Mouse (Mus musculus) forebrain, embryonic 11.5 days (tissue): ENCODE measurements around the gene Atp2b2. TPM values are rescaled to one million over a fixed set of nuclear protein-coding genes. Genes with fewer than 3 reads are reported as not detected.

ENCODE experiments used
- ATAC-seq: fragments of 200-750 bp; cut with Nextera tagmentation; replicated peaks from 2 replicates; pipeline ENCODE4 v1.8.0; 2017; ENCODE audit warnings: moderate TSS enrichment; ENCODE audit not compliant: low FRiP score
- DNase-seq: peaks from one replicate; pipeline ENCODE4 v3.0.0-alpha.2; 2017; ENCODE audit warnings: low spot score
- H3K27ac ChIP-seq: fragments of 300-500 bp; sonication (generic); 2 replicates; pipeline ENCODE4 v1.5.1; 2014; ENCODE audit warnings: low read depth, low read length
- H3K27me3 ChIP-seq: fragments of 300-500 bp; sonication (generic); 2 replicates; pipeline ENCODE4 v1.6.1; 2014; ENCODE audit warnings: mild to moderate bottlenecking, low read length, mixed read lengths; ENCODE audit not compliant: control insufficient read depth, insufficient read depth
- H3K36me3 ChIP-seq: fragments of 300-500 bp; sonication (generic); 2 replicates; pipeline ENCODE4 v1.6.1; 2014; ENCODE audit warnings: mild to moderate bottlenecking, low read length, moderate library complexity, mixed read lengths; ENCODE audit not compliant: control insufficient read depth, insufficient read depth
- H3K4me1 ChIP-seq: fragments of 300-500 bp; sonication (generic); replicated peaks from 2 replicates; pipeline ENCODE4 v1.6.1; 2014; ENCODE audit warnings: low read length, mixed read lengths; ENCODE audit not compliant: control insufficient read depth, insufficient read depth
- H3K4me2 ChIP-seq: fragments of 300-500 bp; sonication (generic); 2 replicates; pipeline ENCODE4 v1.6.1; 2014; ENCODE audit warnings: low read depth, mild to moderate bottlenecking, low read length, moderate library complexity, mixed read lengths; ENCODE audit not compliant: severe bottlenecking
- H3K4me3 ChIP-seq: fragments of 300-500 bp; sonication (generic); 2 replicates; pipeline ENCODE4 v1.5.1; 2014; ENCODE audit warnings: low read depth, low read length
- H3K9ac ChIP-seq: fragments of 300-500 bp; sonication (generic); 2 replicates; pipeline ENCODE4 v1.6.1; 2014; ENCODE audit warnings: low read length
- H3K9me3 ChIP-seq: fragments of 300-500 bp; sonication (generic); 2 replicates; pipeline ENCODE4 v1.6.1; 2016; ENCODE audit warnings: low read length, mixed read lengths; ENCODE audit not compliant: control insufficient read depth
- WGBS: fragments of 180-500 bp; shearing (Covaris S2); extraction: QIAGEN DNeasy Blood & Tissue Kit; methylation state at CpG from one replicate; pipeline ENCODE4 v1.1.7; 2014; 5-methylcytosine and 5-hydroxymethylcytosine counted together
- polyA plus RNA-seq: library from polyadenylated mRNA; unstranded; fragments of >200 nt; fragmentation: Nextera tagmentation; extraction: Ambion mirVana; gene quantifications from 2 replicates; pipeline ENCODE4 v1.2.1, GENCODE M21; 2014

The Atp2b2 gene
- polyA plus RNA-seq, 1 experiment from 2014 or later = 2.5 TPM

DNA sequence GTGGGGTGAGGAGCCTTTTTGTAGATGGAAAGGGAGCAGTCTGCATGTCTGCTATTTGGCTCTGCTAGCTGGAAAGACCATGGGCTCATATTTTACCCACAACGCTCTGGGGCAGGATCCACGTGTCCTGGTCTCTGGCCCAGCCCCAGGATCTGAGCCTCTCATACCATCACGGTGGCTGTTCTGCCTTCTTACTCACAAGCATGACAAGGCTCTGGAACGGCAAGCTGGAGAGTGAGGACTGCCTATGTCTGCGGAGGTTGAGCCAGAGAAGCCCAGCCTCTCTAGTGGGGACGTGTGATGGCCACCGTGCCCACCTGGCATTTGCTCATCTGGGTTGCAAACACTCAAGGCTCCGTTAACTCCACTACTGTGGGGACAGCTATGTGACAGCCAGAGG, 63.7 kb downstream of the Atp2b2 start:
- WGBS = 90% methylated on average over 8 of the region's 8 CpGs
- Histone ChIP-seq H3K9me3 (no peaks in the 10 kb centered on the region), H3K4me2 (no peak overlapping the region), H3K27me3 (no peaks in the 10 kb centered on the region), H3K27ac (no peak overlapping the region), H3K4me1 (no peaks in the 10 kb centered on the region), H3K4me3 (no peak overlapping the region), H3K36me3 (no peaks in the 10 kb centered on the region), H3K9ac (no peak overlapping the region)
- ATAC-seq = no peak
- no peak for DNase-seq

DNA sequence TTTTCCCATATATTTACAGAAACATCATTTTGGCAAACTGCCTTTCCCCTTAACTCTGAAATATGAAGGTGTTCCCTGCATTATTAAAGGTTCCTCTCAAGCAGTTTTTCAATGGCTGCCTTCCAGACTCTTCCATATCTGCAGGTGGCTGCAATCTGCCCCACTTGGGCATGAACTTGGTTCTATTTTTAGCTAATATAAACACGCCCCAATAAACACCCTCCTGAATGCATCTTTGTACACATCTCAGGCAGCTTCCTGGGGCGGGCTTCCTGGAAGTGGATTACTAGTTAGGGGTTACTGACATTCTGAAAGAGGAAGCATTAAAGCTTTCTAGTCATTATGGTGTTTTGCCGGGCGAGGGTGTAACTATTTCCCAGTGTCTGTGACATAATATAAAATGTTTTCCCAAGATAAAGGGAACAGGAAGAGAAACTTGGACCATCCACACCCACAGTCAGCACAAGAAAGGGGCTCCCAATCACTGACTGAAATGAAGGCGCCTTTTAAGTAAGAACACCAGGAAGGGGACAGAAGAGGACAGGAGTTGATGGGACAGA, 64.2 kb downstream of the Atp2b2 start:
- no peak for DNase-seq
- H3K27me3 ChIP-seq = no peaks in the 10 kb centered on the region
- no peaks in the 10 kb centered on the region for H3K36me3 ChIP-seq
- H3K27ac ChIP-seq = no peak overlapping the region
- H3K4me2 ChIP-seq = no peak overlapping the region
- H3K4me1 ChIP-seq = no peaks in the 10 kb centered on the region
- no peak overlapping the region for H3K4me3 ChIP-seq
- no peaks in the 10 kb centered on the region for H3K9me3 ChIP-seq
- 83% methylated on average over 5 of the region's 5 CpGs for WGBS
- no peak overlapping the region for H3K9ac ChIP-seq
- ATAC-seq = no peak

GRCm38 (mm10) chr6:113970900-113971299, 71.5 kb downstream of the Atp2b2 start:
- Histone ChIP-seq H3K4me1 (peaks cover under 1% of the 10 kb centered on the region; the same call in 1 of the 2 replicates), H3K4me3 (no peak overlapping the region), H3K4me2 (no peak overlapping the region), H3K36me3 (no peaks in the 10 kb centered on the region), H3K9ac (no peak overlapping the region), H3K27me3 (no peaks in the 10 kb centered on the region), H3K9me3 (no peaks in the 10 kb centered on the region), H3K27ac (no peak overlapping the region)
- DNase-seq = no peak
- 86% methylated on average over 2 of the region's 2 CpGs for WGBS
- ATAC-seq = no peak

DNA sequence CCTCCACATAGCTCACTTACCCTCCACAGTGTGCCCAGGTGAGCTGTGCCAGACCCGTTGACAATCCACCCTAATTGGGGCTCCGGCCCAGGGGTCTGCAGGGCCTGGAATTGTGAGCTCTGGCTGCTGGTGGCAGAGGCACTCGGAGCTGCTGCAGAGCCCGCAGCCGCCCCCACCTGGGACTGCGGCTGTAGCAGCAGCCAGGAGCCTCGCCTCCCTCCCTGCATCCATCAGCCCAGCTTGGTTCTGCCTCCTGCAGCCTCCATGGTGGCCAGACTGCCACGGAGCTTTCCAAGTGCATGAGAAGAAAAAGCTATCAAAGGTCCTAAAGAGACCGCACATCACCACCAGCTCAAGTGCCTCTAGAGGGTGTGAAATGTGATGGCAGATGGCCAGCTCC, 71.9 kb downstream of the Atp2b2 start:
- no peaks in the 10 kb centered on the region for H3K27me3 ChIP-seq
- ATAC-seq (no peak), DNase-seq (no peak)
- no peaks in the 10 kb centered on the region for H3K9me3 ChIP-seq
- WGBS = 55% methylated on average over 9 of the region's 9 CpGs
- H3K4me1 ChIP-seq = peaks cover 5% of the 10 kb centered on the region; the same call in 1 of the 2 replicates
- H3K27ac ChIP-seq = no peak overlapping the region
- no peak overlapping the region for H3K9ac ChIP-seq
- no peak overlapping the region for H3K4me3 ChIP-seq
- no peaks in the 10 kb centered on the region for H3K36me3 ChIP-seq
- H3K4me2 ChIP-seq = no peak overlapping the region

- Histone ChIP-seq H3K27me3 (no peaks in the 10 kb centered on the region), H3K9me3 (no peaks in the 10 kb centered on the region), H3K27ac (no peak overlapping the region), H3K4me2 (no peak overlapping the region), H3K4me3 (no peak overlapping the region), H3K36me3 (no peaks in the 10 kb centered on the region), H3K9ac (no peak overlapping the region), H3K4me1 (peaks cover 8% of the 10 kb centered on the region; the same call in 1 of the 2 replicates)
- 52% methylated on average over 3 of the region's 3 CpGs for WGBS
- DNase-seq (no peak), ATAC-seq (no peak)
These were observed 72.7 kb downstream of the Atp2b2 start for GRCm38 (mm10) chr6:113969751-113970150.

GRCm38 (mm10) chr6:113962811-113963210, 79.6 kb downstream of the Atp2b2 start:
- Histone ChIP-seq H3K4me1 (peaks cover 8% of the 10 kb centered on the region; the same call in 1 of the 2 replicates), H3K4me2 (no peak overlapping the region), H3K27ac (no peak overlapping the region), H3K9ac (no peak overlapping the region), H3K4me3 (no peak overlapping the region), H3K27me3 (no peaks in the 10 kb centered on the region), H3K9me3 (no peaks in the 10 kb centered on the region), H3K36me3 (no peaks in the 10 kb centered on the region)
- 13% methylated on average over 3 of the region's 3 CpGs for WGBS
- ATAC-seq (no peak), DNase-seq (peak; percentile 74)

GRCm38 (mm10) chr6:113961658-113962057, 80.8 kb downstream of the Atp2b2 start:
- Histone ChIP-seq H3K9me3 (no peaks in the 10 kb centered on the region), H3K36me3 (no peaks in the 10 kb centered on the region), H3K4me2 (no peak overlapping the region), H3K4me1 (peaks cover 8% of the 10 kb centered on the region; the same call in 1 of the 2 replicates), H3K27ac (no peak overlapping the region), H3K4me3 (no peak overlapping the region), H3K27me3 (no peaks in the 10 kb centered on the region), H3K9ac (no peak overlapping the region)
- no peak for DNase-seq
- WGBS = 87% methylated on average over 2 of the region's 2 CpGs
- ATAC-seq = no peak

GRCm38 (mm10) chr6:113959336-113959735, 83.1 kb downstream of the Atp2b2 start:
- Histone ChIP-seq H3K27ac (no peak overlapping the region), H3K9ac (no peak overlapping the region), H3K9me3 (no peaks in the 10 kb centered on the region), H3K4me2 (no peak overlapping the region), H3K36me3 (no peaks in the 10 kb centered on the region), H3K4me1 (no peaks in the 10 kb centered on the region), H3K4me3 (no peak overlapping the region), H3K27me3 (no peaks in the 10 kb centered on the region)
- 77% methylated on average over 1 of the region's 1 CpGs for WGBS
- ATAC-seq (no peak), DNase-seq (no peak)

DNA sequence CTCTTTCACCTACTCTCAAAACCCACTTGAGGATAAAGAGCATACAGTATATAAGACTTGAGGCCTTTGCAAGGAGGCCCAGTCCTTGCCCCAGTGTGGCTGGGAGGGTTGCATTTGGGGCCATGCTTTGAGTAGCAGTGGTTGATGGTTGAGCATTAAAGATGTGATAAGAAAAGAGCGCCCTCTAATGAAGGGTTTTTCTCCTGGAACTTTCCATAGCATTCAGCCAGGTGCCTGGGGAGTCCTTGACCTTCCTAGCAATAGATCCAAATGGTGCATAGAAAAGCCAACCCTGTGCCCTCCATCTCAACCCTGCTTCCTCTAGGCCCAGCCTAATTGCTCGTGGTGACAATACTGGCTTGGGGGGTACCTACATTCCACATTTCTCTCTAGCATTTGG, 83.7 kb downstream of the Atp2b2 start:
- H3K27ac ChIP-seq = no peak overlapping the region
- WGBS = 68% methylated on average over 2 of the region's 2 CpGs
- no peaks in the 10 kb centered on the region for H3K27me3 ChIP-seq
- H3K9me3 ChIP-seq = no peaks in the 10 kb centered on the region
- no peak overlapping the region for H3K9ac ChIP-seq
- H3K4me3 ChIP-seq = no peak overlapping the region
- ATAC-seq = no peak
- no peak for DNase-seq
- no peak overlapping the region for H3K4me2 ChIP-seq
- H3K4me1 ChIP-seq = no peaks in the 10 kb centered on the region
- H3K36me3 ChIP-seq = no peaks in the 10 kb centered on the region
